Mouse (Mus musculus): ENCODE measurements around the gene Klrd1. TPM values are rescaled to one million over a fixed set of nuclear protein-coding genes. Genes with fewer than 3 reads are reported as not detected.

Gene Klrd1
- polyA plus RNA-seq (2021), result not detected

DNA sequence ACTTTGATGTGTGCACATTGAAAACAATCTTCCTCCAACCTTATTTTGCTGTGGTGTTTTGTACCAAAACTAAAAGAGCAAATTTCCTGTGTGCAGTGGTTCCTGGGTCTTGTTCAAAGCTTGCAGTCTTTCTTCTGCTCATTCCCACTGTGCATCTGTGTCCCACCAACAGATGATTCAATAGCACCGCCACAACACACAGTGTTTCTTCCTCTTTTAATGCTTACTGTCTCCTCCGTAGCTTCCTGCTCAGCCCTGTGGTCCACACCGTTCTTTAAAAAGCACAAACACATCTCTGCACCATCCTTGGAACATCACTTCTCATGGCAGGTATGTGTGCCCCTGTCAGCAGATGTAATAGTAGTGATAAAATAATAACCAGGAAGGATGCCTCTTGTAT lies at the start of gene Klrd1:
Gene Klrd1, plus strand, starts transcription at position 275 of the 400 bp plus-strand sequence.
- TF ChIP-seq CTCF (IDR thresholded peaks at IDR 0.05), result no peak
- in situ Hi-C loops (cut with MboI; ENCODE audit: low pct_unique_long_range_greater_than_20kb), result no loop called here
- peaks cover 10% of the 10 kb centered on the region for H3K27me3 ChIP-seq
- no peak for DNase-seq (ENCODE audit: low read depth, low spot score)
- no peak for ATAC-seq
- POLR2A ChIA-PET, result no interaction called here
- CTCF ChIA-PET, result no interaction called here

DNA sequence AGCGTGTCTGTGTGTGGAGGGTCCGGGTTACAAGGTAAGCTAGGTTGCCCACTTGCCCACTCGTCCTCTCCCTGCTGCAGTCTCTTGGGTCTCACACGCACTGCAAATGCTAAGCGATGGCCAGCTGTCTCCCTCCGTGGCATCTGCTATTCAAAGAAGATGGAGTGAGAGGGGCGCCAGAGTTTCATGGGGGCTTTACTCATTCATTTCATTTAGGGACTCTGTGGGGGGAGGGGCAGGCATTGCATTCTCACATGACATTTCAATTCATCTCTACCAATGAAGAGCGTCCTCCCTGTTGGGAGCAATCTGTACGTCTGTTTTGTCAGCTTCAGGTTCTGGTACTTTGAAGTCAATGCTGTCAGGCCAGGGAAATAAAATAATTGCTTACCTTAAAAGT lies 49.7 kb upstream of the Klrd1 start:
- no peaks in the 10 kb centered on the region for H3K27me3 ChIP-seq
- ATAC-seq (no peak), DNase-seq (ENCODE audit: low read depth, low spot score) (no peak)
- in situ Hi-C loops (cut with MboI; ENCODE audit: low pct_unique_long_range_greater_than_20kb), result loop anchor here (25.0 kb wide), 1 partner anchor 705 kb away; the partner anchor contains the start of genes Gm44511 and Klrb1b
- no peak for TF ChIP-seq CTCF (IDR thresholded peaks at IDR 0.05)
- ChIA-PET CTCF (no interaction called here), POLR2A (no interaction called here)

DNA sequence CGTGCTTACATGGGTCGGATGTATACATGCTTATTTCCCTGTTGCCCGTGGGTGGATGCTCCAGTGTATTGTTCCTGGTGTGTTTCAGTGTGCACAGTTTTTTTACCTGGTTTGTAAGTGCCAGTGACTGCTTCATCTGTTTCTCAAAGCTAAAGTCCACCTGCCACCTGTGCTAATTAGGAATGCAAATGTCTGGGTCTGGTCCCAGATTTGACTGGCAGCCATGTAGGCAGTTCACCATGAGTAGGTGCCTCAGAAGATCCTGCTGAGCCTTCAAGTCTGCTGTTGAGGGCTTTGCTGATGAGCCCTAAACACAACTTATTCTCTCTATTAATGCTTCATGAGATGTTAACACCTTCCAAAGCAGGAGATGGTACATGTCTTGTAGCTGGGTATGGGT lies 49.0 kb upstream of the Klrd1 start:
- DNase-seq (ENCODE audit: low read depth, low spot score), result no peak
- no peak for TF ChIP-seq CTCF (IDR thresholded peaks at IDR 0.05)
- ATAC-seq, result no peak
- in situ Hi-C loops (cut with MboI; ENCODE audit: low pct_unique_long_range_greater_than_20kb), result loop anchor here (25.0 kb wide), 1 partner anchor 705 kb away; the partner anchor contains the start of genes Gm44511 and Klrb1b
- no peaks in the 10 kb centered on the region for H3K27me3 ChIP-seq
- CTCF ChIA-PET, result interaction anchor here (1.6 kb wide), 1 partner anchor 12 kb away, joined by 7 read pairs; no protein-coding TSS in a partner anchor
- POLR2A ChIA-PET, result no interaction called here

DNA sequence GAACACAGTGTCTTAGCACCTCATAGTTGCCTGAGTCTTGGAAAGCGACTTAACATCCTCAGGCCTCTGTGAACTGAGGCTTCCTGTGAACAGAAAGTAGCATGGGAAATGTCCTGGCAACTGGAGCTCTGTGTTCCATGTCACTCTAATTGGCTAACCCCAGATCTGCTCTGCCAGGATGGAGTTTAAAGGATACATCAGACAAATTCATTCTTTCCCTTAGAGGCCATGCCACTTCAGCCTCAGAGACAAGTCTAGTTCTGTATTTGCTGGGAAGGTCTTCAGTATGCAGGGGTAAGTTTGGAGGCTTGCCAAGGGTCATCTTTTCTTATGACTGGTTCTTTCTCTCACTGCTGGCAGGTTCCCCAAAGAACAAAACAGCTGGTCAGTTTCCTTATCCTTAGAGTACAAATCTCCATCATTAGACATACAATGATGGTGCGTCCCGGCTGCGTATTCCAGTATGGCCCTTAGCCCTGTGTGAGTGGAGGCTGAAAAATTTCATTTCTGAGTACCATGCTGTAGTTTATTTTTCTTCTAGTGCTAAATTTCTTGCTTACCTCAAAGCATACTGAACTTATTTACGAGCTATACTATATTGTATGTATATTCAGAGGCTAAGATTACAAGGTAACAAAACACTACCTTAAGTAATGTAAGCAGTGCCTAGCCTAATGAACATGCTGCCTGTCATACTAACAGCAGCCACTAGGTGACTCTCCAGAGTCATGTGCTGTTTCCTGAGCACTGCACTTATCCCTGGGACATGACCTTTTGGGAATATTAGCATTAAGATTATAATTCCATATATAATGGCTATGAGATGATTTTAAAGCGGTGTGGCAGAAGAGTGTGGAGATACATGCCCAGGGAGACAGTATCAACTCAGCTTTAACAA lies 47.6 kb upstream of the Klrd1 start:
- ChIA-PET CTCF (interaction anchor here (0.9 to 2.6 kb wide), 10 partner anchors 9 to 1868 kb away, joined by 3 to 12 read pairs (median 4); partner anchors contain the start of genes Clec1b and Gabarapl1), POLR2A (no interaction called here)
- no peaks in the 10 kb centered on the region for H3K27me3 ChIP-seq
- DNase-seq (ENCODE audit: low read depth, low spot score) (no peak), ATAC-seq (peak; percentile 83)
- TF ChIP-seq CTCF (IDR thresholded peaks at IDR 0.05), result peak; percentile 89
- in situ Hi-C loops (cut with MboI; ENCODE audit: low pct_unique_long_range_greater_than_20kb), result loop anchor here (25.0 kb wide), 1 partner anchor 707 kb away; the partner anchor contains the start of genes Gm44511 and Klrb1b

DNA sequence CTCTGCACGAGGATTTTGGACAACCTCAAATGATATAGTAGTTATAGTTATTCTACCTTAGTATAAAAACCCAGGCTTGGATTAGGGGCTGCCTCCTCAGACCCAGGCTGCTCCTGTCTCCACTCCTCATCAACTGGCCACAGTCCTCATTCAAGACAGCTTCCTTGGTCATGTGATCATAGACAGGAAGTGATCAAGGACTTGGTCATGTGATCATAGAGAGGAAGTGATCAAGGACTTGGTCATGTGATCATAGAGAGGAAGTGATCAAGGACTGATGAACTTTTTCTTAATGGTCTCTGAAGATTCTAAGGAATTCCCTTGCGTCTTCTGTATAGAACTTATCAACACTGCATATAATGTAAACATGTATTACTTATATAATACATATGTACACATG lies 44.3 kb upstream of the Klrd1 start:
- POLR2A ChIA-PET, result no interaction called here
- no peak for TF ChIP-seq CTCF (IDR thresholded peaks at IDR 0.05)

DNA sequence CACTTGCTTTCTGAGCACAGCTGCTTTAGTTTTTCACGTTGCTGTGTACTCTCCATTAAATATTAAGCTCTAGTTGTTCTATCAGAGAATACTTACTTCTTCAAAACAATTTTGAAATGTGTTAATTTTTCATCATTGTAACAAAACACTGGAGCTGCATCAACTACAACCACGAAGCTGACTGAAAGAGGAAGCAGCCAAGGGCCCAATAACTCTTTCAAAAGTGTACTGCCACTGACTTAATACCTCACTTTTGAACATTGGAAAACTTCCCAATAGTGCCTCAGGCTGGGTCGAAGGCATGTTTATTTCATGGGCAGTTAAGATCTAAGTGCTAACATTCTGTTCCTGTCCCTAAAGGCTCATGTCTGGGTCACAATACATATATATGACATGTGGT lies 43.6 kb upstream of the Klrd1 start:
- ChIA-PET POLR2A (interaction anchor here (0.6 kb wide), 1 partner anchor 1904 kb away, joined by 4 read pairs; no protein-coding TSS in a partner anchor), CTCF (no interaction called here)
- TF ChIP-seq CTCF (IDR thresholded peaks at IDR 0.05), result no peak
- in situ Hi-C loops (cut with MboI; ENCODE audit: low pct_unique_long_range_greater_than_20kb), result loop anchor here (25.0 kb wide), 1 partner anchor 711 kb away; the partner anchor contains the start of genes Gm44511 and Klrb1b
- DNase-seq (ENCODE audit: low read depth, low spot score) (no peak), ATAC-seq (no peak)
- H3K27me3 ChIP-seq, result peaks cover 10% of the 10 kb centered on the region

More for the DNA sequence above, 44.3 kb upstream of the Klrd1 start:
- peaks cover 5% of the 10 kb centered on the region for H3K27me3 ChIP-seq
- DNase-seq (ENCODE audit: low read depth, low spot score), result no peak
- CTCF ChIA-PET, result no interaction called here
- in situ Hi-C loops (cut with MboI; ENCODE audit: low pct_unique_long_range_greater_than_20kb), result loop anchor here (25.0 kb wide), 1 partner anchor 710 kb away; the partner anchor contains the start of genes Gm44511 and Klrb1b
- no peak for ATAC-seq

DNA sequence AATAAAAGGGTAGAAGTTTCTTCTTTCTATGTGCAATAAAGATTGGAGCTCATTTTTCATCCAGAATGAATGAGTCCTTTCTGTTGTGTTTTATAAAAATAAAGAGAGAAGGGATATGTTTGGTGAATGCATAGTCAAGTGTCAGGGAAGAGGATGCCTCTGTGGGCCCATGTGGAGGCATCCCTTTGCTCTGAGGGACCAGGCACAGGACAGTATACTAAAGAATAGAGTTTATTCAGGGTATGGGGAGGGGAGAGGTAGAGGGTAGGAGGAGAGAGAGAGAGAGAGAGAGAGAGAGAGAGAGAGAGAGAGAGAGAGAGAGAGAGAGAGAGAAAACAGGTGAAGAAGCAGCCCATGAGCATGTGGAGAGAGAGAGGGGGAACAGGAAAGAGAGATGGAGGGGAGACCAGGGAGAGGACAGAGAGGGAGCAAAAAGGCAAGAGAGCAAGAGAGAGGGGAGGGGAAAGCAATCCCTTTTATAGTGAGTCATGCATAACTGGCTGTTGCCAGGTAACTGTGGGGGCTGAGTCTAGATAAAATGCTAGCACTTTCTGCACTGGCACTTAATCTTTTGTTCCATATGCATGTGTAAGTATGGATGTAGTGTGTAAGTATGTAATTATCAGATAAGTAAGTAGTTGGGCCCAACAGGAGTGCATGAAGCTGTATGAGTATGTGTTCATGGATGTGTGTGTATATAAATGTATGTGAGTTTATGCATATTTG lies 34.1 kb upstream of the Klrd1 start:
- in situ Hi-C loops (cut with MboI; ENCODE audit: low pct_unique_long_range_greater_than_20kb), result no loop called here
- ATAC-seq (no peak), DNase-seq (ENCODE audit: low read depth, low spot score) (no peak)
- POLR2A ChIA-PET, result no interaction called here
- H3K27me3 ChIP-seq, result peaks cover 16% of the 10 kb centered on the region
- CTCF ChIA-PET, result no interaction called here
- no peak for TF ChIP-seq CTCF (IDR thresholded peaks at IDR 0.05)

DNA sequence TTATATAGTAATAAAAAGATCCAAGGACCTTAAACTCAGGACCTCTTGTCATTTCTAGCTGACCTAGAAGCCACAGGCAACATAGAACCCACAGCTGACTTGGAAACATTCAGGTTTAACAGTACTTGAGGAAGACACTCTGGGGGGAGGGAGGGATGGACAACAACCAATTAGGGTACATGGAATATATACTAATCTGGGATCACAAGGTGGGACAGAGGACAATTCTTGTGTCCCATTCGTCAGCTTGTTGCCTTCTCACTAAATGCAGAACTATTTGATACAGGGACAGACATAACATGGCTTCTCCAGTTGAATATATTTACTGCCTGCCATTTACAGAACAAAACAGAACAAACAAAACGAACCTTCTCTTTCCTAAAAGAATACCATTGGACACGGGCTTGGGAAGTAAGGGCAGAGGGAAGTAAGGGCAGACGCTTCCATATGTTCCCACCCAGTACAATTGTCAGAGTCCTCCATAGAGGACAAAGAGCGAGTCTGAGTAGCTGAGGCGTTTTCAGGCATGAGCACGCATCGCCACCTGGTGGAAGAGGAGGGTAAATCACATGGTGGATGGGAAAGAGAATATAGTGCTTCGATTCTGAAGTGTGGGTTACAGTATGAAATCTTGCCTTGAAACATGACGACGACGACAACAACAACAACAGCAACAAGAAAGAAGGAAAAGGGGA lies 32.5 kb upstream of the Klrd1 start:
- ATAC-seq (peak; percentile 93), DNase-seq (ENCODE audit: low read depth, low spot score) (no peak)
- TF ChIP-seq CTCF (IDR thresholded peaks at IDR 0.05), result peak; percentile 91
- H3K27me3 ChIP-seq, result peaks cover 21% of the 10 kb centered on the region
- in situ Hi-C loops (cut with MboI; ENCODE audit: low pct_unique_long_range_greater_than_20kb), result no loop called here
- CTCF ChIA-PET, result interaction anchor here (0.8 to 1.5 kb wide), 4 partner anchors 9 to 166 kb away, joined by 3 to 12 read pairs (median 5); no protein-coding TSS in a partner anchor
- POLR2A ChIA-PET, result no interaction called here

DNA sequence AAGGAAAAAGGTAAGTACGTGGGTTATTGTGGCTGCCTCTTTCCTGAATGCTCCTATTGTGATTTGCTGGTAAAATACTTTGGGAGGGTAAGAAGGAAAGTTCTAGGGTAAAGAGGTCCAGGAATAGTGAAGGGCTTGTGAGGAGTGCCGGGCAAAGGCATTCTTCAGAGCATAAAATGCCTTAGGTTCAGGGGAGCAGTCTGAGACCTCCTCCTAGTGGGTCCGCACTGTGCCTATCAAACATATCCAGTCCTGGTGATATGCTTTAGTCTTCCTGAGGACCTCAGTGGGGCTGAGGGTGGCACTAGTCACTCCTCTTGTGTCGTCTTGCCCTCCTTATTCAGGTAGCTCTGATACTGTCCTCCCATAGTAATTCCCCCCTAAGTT lies 31.9 kb upstream of the Klrd1 start:
- TF ChIP-seq CTCF (IDR thresholded peaks at IDR 0.05), result no peak
- ATAC-seq, result no peak
- POLR2A ChIA-PET, result no interaction called here

DNA sequence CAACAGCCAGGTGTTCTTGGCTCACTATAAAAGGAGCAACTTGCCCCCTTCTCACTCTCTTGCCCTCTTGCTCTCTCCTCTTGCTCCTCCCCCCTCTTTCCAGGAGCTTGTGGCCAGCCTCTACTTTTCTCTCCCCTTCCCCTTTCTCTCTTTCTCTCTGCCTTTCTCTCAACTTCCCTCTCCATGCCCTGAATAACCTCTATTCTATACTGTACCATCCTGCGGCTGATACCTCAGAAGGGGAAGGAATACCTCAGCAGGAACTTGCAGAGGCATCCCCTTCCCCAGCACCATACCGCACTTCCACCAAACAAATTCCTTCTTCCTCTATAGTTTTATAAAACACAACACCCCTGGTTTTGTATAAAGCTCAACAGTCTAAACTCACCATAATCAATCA lies 26.3 kb upstream of the Klrd1 start:
- DNase-seq (ENCODE audit: low read depth, low spot score), result no peak
- ChIA-PET CTCF (interaction anchor here (1.7 to 2.0 kb wide), 2 partner anchors 10 to 21 kb away, joined by 4 to 7 read pairs; no protein-coding TSS in a partner anchor), POLR2A (no interaction called here)
- H3K27me3 ChIP-seq, result peaks cover 28% of the 10 kb centered on the region
- no peak for TF ChIP-seq CTCF (IDR thresholded peaks at IDR 0.05)
- no peak for ATAC-seq
- in situ Hi-C loops (cut with MboI; ENCODE audit: low pct_unique_long_range_greater_than_20kb), result no loop called here

More for the DNA sequence above, 31.9 kb upstream of the Klrd1 start:
- DNase-seq (ENCODE audit: low read depth, low spot score), result no peak
- peaks cover 24% of the 10 kb centered on the region for H3K27me3 ChIP-seq
- in situ Hi-C loops (cut with MboI; ENCODE audit: low pct_unique_long_range_greater_than_20kb), result no loop called here
- CTCF ChIA-PET, result interaction anchor here (1.2 to 1.8 kb wide), 4 partner anchors 14 to 166 kb away, joined by 3 to 12 read pairs (median 6); no protein-coding TSS in a partner anchor

Measured in Patski (cell line).